Mouse (Mus musculus) liver, postnatal 0 days (tissue): ENCODE results near the gene Wdr20. TPM values are rescaled to one million over a fixed set of nuclear protein-coding genes. Genes with fewer than 3 reads are reported as not detected.
"Not testable (repeated sequence)": the region's sequence is repeated elsewhere in the genome, so short reads cannot be mapped to it uniquely, and the experiment has no call there.

Source experiments
- ATAC-seq: fragments of 200-750 bp; cut with Nextera tagmentation; 2 replicates; pipeline ENCODE4 v1.8.0; 2017; ENCODE audit warnings: mild to moderate bottlenecking, moderate library complexity
- DNase-seq: peaks from one replicate; pipeline ENCODE4 v3.0.0-alpha.2; 2016
- H3K27ac ChIP-seq: fragments of 300-500 bp; sonication (generic); 2 replicates; pipeline ENCODE4 v1.5.1; 2014; ENCODE audit warnings: antibody characterized with exemption, moderate library complexity, mild to moderate bottlenecking, low read depth
- H3K27me3 ChIP-seq: fragments of 300-500 bp; sonication (generic); 2 replicates; pipeline ENCODE4 v1.6.1; 2014; ENCODE audit warnings: low read length, control low read depth, mixed read lengths; ENCODE audit not compliant: insufficient read depth
- H3K36me3 ChIP-seq: fragments of 300-500 bp; sonication (generic); replicated peaks from 2 replicates; pipeline ENCODE4 v1.6.1; 2014; ENCODE audit warnings: mild to moderate bottlenecking, control low read depth, low read length, moderate library complexity, mixed read lengths; ENCODE audit not compliant: insufficient read depth
- H3K4me1 ChIP-seq: fragments of 300-500 bp; sonication (generic); 2 replicates; pipeline ENCODE4 v1.6.1; 2014; ENCODE audit warnings: antibody characterized with exemption, mild to moderate bottlenecking, control low read depth; ENCODE audit not compliant: insufficient read depth
- H3K4me2 ChIP-seq: fragments of 300-500 bp; sonication (generic); 2 replicates; pipeline ENCODE4 v1.6.1; 2014; ENCODE audit warnings: low read depth, mild to moderate bottlenecking, low read length, moderate library complexity, mixed read lengths
- H3K4me3 ChIP-seq: fragments of 300-500 bp; sonication (generic); 2 replicates; pipeline ENCODE4 v1.5.1; 2014; ENCODE audit warnings: low read depth, low read length
- H3K9ac ChIP-seq: fragments of 300-500 bp; sonication (generic); replicated peaks from 2 replicates; pipeline ENCODE4 v1.6.1; 2014; ENCODE audit warnings: mild to moderate bottlenecking, moderate library complexity
- H3K9me3 ChIP-seq: fragments of 300-500 bp; sonication (generic); 2 replicates; pipeline ENCODE4 v1.6.1; 2016; ENCODE audit warnings: mild to moderate bottlenecking, control low read depth, low read length, mixed read lengths
- CTCF ChIP-seq: sonication (generic); IDR thresholded peaks from 2 replicates; pipeline ENCODE4 v1.5.1; 2016; ENCODE audit warnings: antibody characterized with exemption, low read depth
- EP300 ChIP-seq: IDR thresholded peaks from 2 replicates; pipeline ENCODE4 v1.6.1; 2016; ENCODE audit warnings: antibody characterized with exemption, low read depth, mild to moderate bottlenecking
- WGBS: fragments of 180-500 bp; shearing (Covaris S2); extraction: QIAGEN DNeasy Blood & Tissue Kit; methylation state at CpG from one replicate; pipeline ENCODE4 v1.1.7; 2014; ENCODE audit not compliant: insufficient replicate concordance; 5-methylcytosine and 5-hydroxymethylcytosine counted together
- polyA plus RNA-seq: library from polyadenylated mRNA; unstranded; fragments of >200 nt; fragmentation: Nextera tagmentation; extraction: Ambion mirVana; gene quantifications from 2 replicates; pipeline ENCODE4 v1.2.1, GENCODE M21; 2015

Wdr20 gene
- polyA plus RNA-seq = 6.4 and 7.0 TPM in 2 replicates

GRCm38 (mm10) chr12:110737170-110738157 is at the start of gene Wdr20:
Wdr20 (plus strand) TSS chr12:110737944.
- Histone ChIP-seq H3K9ac (peak within 1 kb of the TSS; percentile 99), H3K4me1 (peaks cover 16% of the 10 kb centered on the region), H3K9me3 (no peaks in the 10 kb centered on the region), H3K36me3 (peaks cover under 1% of the 10 kb centered on the region; the same call in 1 of the 2 replicates), H3K4me2 (peak within 1 kb of the TSS; percentile 99), H3K4me3 (peak within 1 kb of the TSS; percentile 100), H3K27ac (peak within 1 kb of the TSS; percentile 84), H3K27me3 (no peaks in the 10 kb centered on the region)
- under 1% methylated on average over 57 of the region's 69 CpGs for WGBS
- ATAC-seq (peak; percentile 98), DNase-seq (peak; percentile 99)
- TF ChIP-seq EP300 (no peak), CTCF (no peak)

GRCm38 (mm10) chr12:110688921-110689320 is 48.8 kb upstream of the Wdr20 start:
- WGBS = 87% methylated on average over 3 of the region's 3 CpGs
- H3K9ac ChIP-seq = not testable (repeated sequence)
- peaks cover 44% of the 10 kb centered on the region for H3K36me3 ChIP-seq

GRCm38 (mm10) chr12:110689919-110690643 is 47.7 kb upstream of the Wdr20 start:
- Histone ChIP-seq H3K36me3 (peaks cover 52% of the 10 kb centered on the region), H3K9me3 (no peaks in the 10 kb centered on the region), H3K27me3 (no peaks in the 10 kb centered on the region), H3K9ac (no peak overlapping the region), H3K27ac (no peak overlapping the region), H3K4me1 (peaks cover 7% of the 10 kb centered on the region; the same call in 1 of the 2 replicates), H3K4me2 (no peak overlapping the region), H3K4me3 (no peak overlapping the region)
- TF ChIP-seq EP300 (no peak), CTCF (no peak)
- ATAC-seq = no peak
- 89% methylated on average over 6 of the region's 6 CpGs for WGBS
- no peak for DNase-seq

More at GRCm38 (mm10) chr12:110688921-110689320, 48.8 kb upstream of the Wdr20 start:
- not testable (repeated sequence) for H3K4me1 ChIP-seq, DNase-seq, H3K9me3 ChIP-seq, H3K4me2 ChIP-seq, H3K4me3 ChIP-seq, ATAC-seq, H3K27ac ChIP-seq, H3K27me3 ChIP-seq

- not testable (repeated sequence) for H3K4me3 ChIP-seq, H3K27me3 ChIP-seq, H3K27ac ChIP-seq, H3K9ac ChIP-seq, ATAC-seq, DNase-seq, H3K9me3 ChIP-seq, H3K4me2 ChIP-seq
- 73% methylated on average over 5 of the region's 5 CpGs for WGBS
- H3K4me1 ChIP-seq = peaks cover 23% of the 10 kb centered on the region
- peaks cover 50% of the 10 kb centered on the region for H3K36me3 ChIP-seq
Observed at GRCm38 (mm10) chr12:110693378-110693777, 44.4 kb upstream of the Wdr20 start.

GRCm38 (mm10) chr12:110695676-110696171 is 42.0 kb upstream of the Wdr20 start:
- Histone ChIP-seq H3K27ac (peak overlapping the region; percentile 86), H3K36me3 (peaks cover 31% of the 10 kb centered on the region), H3K4me2 (peak overlapping the region; percentile 99), H3K27me3 (no peaks in the 10 kb centered on the region), H3K4me3 (peak overlapping the region; percentile 100), H3K4me1 (peaks cover 29% of the 10 kb centered on the region), H3K9ac (peak overlapping the region; percentile 94), H3K9me3 (no peaks in the 10 kb centered on the region)
- peak; percentile 73 for DNase-seq
- ATAC-seq = peak; percentile 45
- WGBS = under 1% methylated on average over 48 of the region's 55 CpGs
- no peak for TF ChIP-seq CTCF
- no peak for TF ChIP-seq EP300
